Mouse (Mus musculus) inflammation-experienced regulatory T-cells, adult 16 weeks (primary cell): ENCODE measurements around the gene Tinagl1. TPM values are rescaled to one million over a fixed set of nuclear protein-coding genes. Genes with fewer than 3 reads are reported as not detected.

Experiments
- polyA plus RNA-seq: library from polyadenylated mRNA; unstranded; fragments of 100-300 nt; shearing (Covaris generic); gene quantifications from one replicate; pipeline ENCODE4 v1.2.1, GENCODE M21; 2017

Gene Tinagl1
- not detected for polyA plus RNA-seq

GRCm38 (mm10) chr4:130175072-130175711, at the start of gene Tinagl1:
Gene Tinagl1, minus strand, starts transcription at chr4:130175122.

GRCm38 (mm10) chr4:130222179-130222578, 47.3 kb upstream of the Tinagl1 start, which contains the start of gene Gm853:
Gene Gm853, minus strand, starts transcription at chr4:130222401.

GRCm38 (mm10) chr4:130139214-130139492, 35.8 kb downstream of the Tinagl1 start, which contains the start of gene Hcrtr1:
Gene Hcrtr1, minus strand, starts transcription at chr4:130139359.

Other genes starting within 250 kb of the Tinagl1 start
- gene Spocd1, start 245.9 kb downstream of the Tinagl1 start, polyA plus RNA-seq: not detected
- 0.49 TPM for gene Adgrb2, start 190.3 kb downstream of the Tinagl1 start, polyA plus RNA-seq
- gene Col16a1, start 127.3 kb downstream of the Tinagl1 start, polyA plus RNA-seq: 1.7 TPM
- 69.9 TPM for gene Pef1, start 72.6 kb downstream of the Tinagl1 start, polyA plus RNA-seq
- gene Hcrtr1, start 35.8 kb downstream of the Tinagl1 start, polyA plus RNA-seq: not detected
- gene Gm853, start 47.3 kb upstream of the Tinagl1 start, polyA plus RNA-seq: not detected
- 0.16 TPM for gene Serinc2, start 104.1 kb upstream of the Tinagl1 start, polyA plus RNA-seq
- not detected for gene Fabp3, start 133.5 kb upstream of the Tinagl1 start, polyA plus RNA-seq
- gene Gm10570, start 133.6 kb upstream of the Tinagl1 start, polyA plus RNA-seq: not detected
- 74.4 TPM for gene Zcchc17, start 184.8 kb upstream of the Tinagl1 start, polyA plus RNA-seq
- gene Snrnp40, start 185.0 kb upstream of the Tinagl1 start, polyA plus RNA-seq: 133 TPM